Mouse (Mus musculus): Measurements from ENCODE around the gene Slc4a2. TPM values are rescaled to one million over a fixed set of nuclear protein-coding genes. Genes with fewer than 3 reads are reported as not detected.

Gene Slc4a2
- polyA plus RNA-seq, 1 experiment from 2014 or later = 26.8 TPM

DNA sequence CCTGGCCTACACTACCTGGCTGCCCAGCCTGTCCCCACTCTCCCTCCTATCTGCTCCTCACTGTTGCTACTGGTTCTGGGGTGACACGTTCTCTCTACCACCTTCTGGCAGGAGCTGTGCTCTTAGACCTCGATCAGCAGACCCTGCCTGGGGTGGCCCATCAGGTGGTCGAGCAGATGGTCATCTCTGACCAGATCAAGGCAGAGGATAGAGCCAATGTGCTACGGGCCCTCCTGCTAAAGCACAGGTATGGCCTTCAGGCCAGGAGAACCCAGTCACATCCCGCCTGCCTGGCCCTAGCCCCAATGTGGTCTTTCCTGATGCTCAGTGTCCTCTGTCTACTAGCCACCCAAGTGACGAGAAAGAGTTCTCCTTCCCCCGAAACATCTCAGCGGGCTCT, 10.4 kb downstream of the Slc4a2 start:
- no peaks in the 10 kb centered on the region; the same call in none of the 2 replicates for H3K36me3 ChIP-seq
- H3K9ac ChIP-seq = no peak overlapping the region
- H3K27me3 ChIP-seq = no peaks in the 10 kb centered on the region
- WGBS = 90% methylated on average over 8 of the region's 8 CpGs
- ATAC-seq (ENCODE audit: low FRiP score, low read depth) = no peak
- H3K27ac ChIP-seq (replicated peaks) = no peak overlapping the region
- H3K4me3 ChIP-seq = no peak overlapping the region
- no peaks in the 10 kb centered on the region for H3K9me3 ChIP-seq
- no peaks in the 10 kb centered on the region for H3K4me1 ChIP-seq (replicated peaks)
- no peak overlapping the region for H3K4me2 ChIP-seq

DNA sequence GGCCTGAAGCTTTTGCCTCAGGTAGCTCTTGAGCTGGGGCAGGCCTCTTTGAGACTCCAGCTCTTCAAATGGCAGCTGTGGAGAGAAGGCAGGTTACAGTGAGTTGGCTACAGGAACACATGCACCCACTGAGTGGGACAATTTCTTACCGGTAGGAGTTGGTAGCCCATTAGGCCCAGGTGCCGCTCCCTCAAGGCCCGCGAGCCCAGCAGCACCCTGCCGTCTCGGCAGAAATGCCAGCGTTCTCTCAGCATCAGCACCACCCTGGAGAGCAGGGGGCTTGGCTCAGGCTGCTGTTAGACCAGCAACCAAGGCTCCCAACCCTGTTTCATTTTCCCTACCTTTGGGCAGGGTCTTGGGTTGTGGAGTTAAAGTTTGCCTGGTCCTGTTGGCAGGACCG, 17.6 kb downstream of the Slc4a2 start:
- peaks cover 21% of the 10 kb centered on the region for H3K36me3 ChIP-seq
- 96% methylated on average over 8 of the region's 8 CpGs for WGBS
- no peak for ATAC-seq (ENCODE audit: low FRiP score, low read depth)
- H3K4me3 ChIP-seq = no peak overlapping the region
- H3K27ac ChIP-seq (replicated peaks) = no peak overlapping the region
- H3K9me3 ChIP-seq = no peaks in the 10 kb centered on the region
- no peaks in the 10 kb centered on the region for H3K27me3 ChIP-seq
- H3K4me2 ChIP-seq = no peak overlapping the region
- no peak overlapping the region for H3K9ac ChIP-seq
- H3K4me1 ChIP-seq (replicated peaks) = peaks cover 21% of the 10 kb centered on the region

GRCm38 (mm10) chr5:24442029-24442428, 18.4 kb downstream of the Slc4a2 start:
- peaks cover 21% of the 10 kb centered on the region for H3K36me3 ChIP-seq
- H3K9ac ChIP-seq = no peak overlapping the region
- ATAC-seq (ENCODE audit: low FRiP score, low read depth) = no peak
- no peak overlapping the region for H3K27ac ChIP-seq (replicated peaks)
- no peaks in the 10 kb centered on the region for H3K9me3 ChIP-seq
- peaks cover 27% of the 10 kb centered on the region for H3K4me1 ChIP-seq (replicated peaks)
- 91% methylated on average over 9 of the region's 9 CpGs for whole genome bisulfite sequencing
- H3K4me3 ChIP-seq = no peak overlapping the region
- no peak overlapping the region for H3K4me2 ChIP-seq
- H3K27me3 ChIP-seq = no peaks in the 10 kb centered on the region

DNA sequence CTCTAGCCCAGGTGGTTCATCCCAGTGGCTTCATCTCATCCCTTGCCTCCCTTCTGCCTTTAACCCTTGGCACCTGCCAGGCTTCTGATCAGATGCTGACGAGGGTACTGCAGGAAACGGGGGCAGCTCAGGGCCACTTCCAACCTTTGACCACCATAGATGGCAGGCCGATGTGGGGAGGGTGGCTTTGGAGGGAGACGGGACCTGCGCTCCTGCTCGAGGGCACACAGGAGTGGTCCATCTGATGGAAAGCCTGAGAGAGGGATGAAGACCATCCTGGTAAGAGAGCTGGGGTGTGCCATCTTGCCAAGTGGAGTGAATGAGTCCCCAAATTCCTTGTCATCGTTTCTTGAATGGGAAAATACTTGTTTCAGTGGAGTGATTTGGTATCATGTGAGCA, 19.6 kb downstream of the Slc4a2 start:
- peaks cover 21% of the 10 kb centered on the region for H3K36me3 ChIP-seq
- no peaks in the 10 kb centered on the region for H3K9me3 ChIP-seq
- no peak overlapping the region for H3K4me3 ChIP-seq
- ATAC-seq (ENCODE audit: low FRiP score, low read depth) = no peak
- no peaks in the 10 kb centered on the region for H3K27me3 ChIP-seq
- no peak overlapping the region for H3K27ac ChIP-seq (replicated peaks)
- WGBS = 93% methylated on average over 7 of the region's 7 CpGs
- H3K4me1 ChIP-seq (replicated peaks) = peaks cover 39% of the 10 kb centered on the region
- H3K4me2 ChIP-seq = no peak overlapping the region
- no peak overlapping the region for H3K9ac ChIP-seq

GRCm38 (mm10) chr5:24443927-24444326, 20.3 kb downstream of the Slc4a2 start:
- Histone ChIP-seq H3K4me1 (replicated peaks) (peaks cover 39% of the 10 kb centered on the region), H3K27me3 (no peaks in the 10 kb centered on the region), H3K9ac (peak overlapping the region; percentile 97; the same call in 1 of the 2 replicates), H3K4me3 (peak overlapping the region; percentile 93), H3K4me2 (peak overlapping the region; percentile 92), H3K36me3 (peaks cover 21% of the 10 kb centered on the region), H3K9me3 (no peaks in the 10 kb centered on the region), H3K27ac (replicated peaks) (peak overlapping the region; percentile 96; the same call in 1 of the 2 replicates)
- ATAC-seq (ENCODE audit: low FRiP score, low read depth) = no peak
- WGBS = 85% methylated on average over 12 of the region's 12 CpGs

GRCm38 (mm10) chr5:24444746-24445427, 21.2 kb downstream of the Slc4a2 start, which contains the start of gene Fastk:
Gene Fastk, minus strand, starts transcription at chr5:24445287.
- under 1% methylated on average over 60 of the region's 60 CpGs for WGBS
- Histone ChIP-seq H3K4me2 (peak within 1 kb of the TSS; percentile 92), H3K9me3 (no peaks in the 10 kb centered on the region), H3K27ac (replicated peaks) (peak within 1 kb of the TSS; percentile 96), H3K36me3 (peaks cover 18% of the 10 kb centered on the region; the same call in 1 of the 2 replicates), H3K4me1 (replicated peaks) (peaks cover 39% of the 10 kb centered on the region), H3K4me3 (peak within 1 kb of the TSS; percentile 93), H3K9ac (peak within 1 kb of the TSS; percentile 97), H3K27me3 (no peaks in the 10 kb centered on the region)
- ATAC-seq (ENCODE audit: low FRiP score, low read depth) = peak; percentile 83

- WGBS = 60% methylated on average over 20 of the region's 20 CpGs
- no peaks in the 10 kb centered on the region for H3K27me3 ChIP-seq
- no peaks in the 10 kb centered on the region for H3K9me3 ChIP-seq
- ATAC-seq (ENCODE audit: low FRiP score, low read depth) = peak; percentile 11; the same call in 1 of the 2 replicates
- peak overlapping the region; percentile 92 for H3K4me2 ChIP-seq
- H3K4me1 ChIP-seq (replicated peaks) = peaks cover 39% of the 10 kb centered on the region
- H3K27ac ChIP-seq (replicated peaks) = peak overlapping the region; percentile 96
- peak overlapping the region; percentile 93 for H3K4me3 ChIP-seq
- peaks cover 13% of the 10 kb centered on the region; the same call in 1 of the 2 replicates for H3K36me3 ChIP-seq
- H3K9ac ChIP-seq = peak overlapping the region; percentile 20; the same call in 1 of the 2 replicates
Measured at GRCm38 (mm10) chr5:24445428-24446080, 21.9 kb downstream of the Slc4a2 start.

- no peaks in the 10 kb centered on the region for H3K9me3 ChIP-seq
- no peaks in the 10 kb centered on the region for H3K27me3 ChIP-seq
- H3K4me3 ChIP-seq = peak overlapping the region; percentile 73; the same call in 1 of the 2 replicates
- ATAC-seq (ENCODE audit: low FRiP score, low read depth) = no peak
- peak overlapping the region; percentile 86 for H3K4me2 ChIP-seq
- WGBS = 95% methylated on average over 7 of the region's 7 CpGs
- H3K27ac ChIP-seq (replicated peaks) = no peak overlapping the region
- H3K36me3 ChIP-seq = 0 out of 2 replicates have a peak, but pooled peaks cover 9% of the 10 kb centered on the region
- peaks cover 46% of the 10 kb centered on the region for H3K4me1 ChIP-seq (replicated peaks)
- no peak overlapping the region for H3K9ac ChIP-seq
Measured at GRCm38 (mm10) chr5:24446630-24447029, 23.0 kb downstream of the Slc4a2 start.

GRCm38 (mm10) chr5:24447624-24448298, 24.1 kb downstream of the Slc4a2 start, which contains the start of gene Tmub1:
Gene Tmub1, minus strand, starts transcription at chr5:24447854.
- Histone ChIP-seq H3K27ac (replicated peaks) (peak within 1 kb of the TSS; percentile 62), H3K9me3 (no peaks in the 10 kb centered on the region), H3K4me1 (replicated peaks) (peaks cover 46% of the 10 kb centered on the region), H3K4me3 (peak within 1 kb of the TSS; percentile 73), H3K9ac (peak within 1 kb of the TSS; percentile 77), H3K27me3 (no peaks in the 10 kb centered on the region), H3K36me3 (0 out of 2 replicates have a peak, but pooled peaks cover 8% of the 10 kb centered on the region), H3K4me2 (peak within 1 kb of the TSS; percentile 86)
- ATAC-seq (ENCODE audit: low FRiP score, low read depth) = peak; percentile 72
- WGBS = 2% methylated on average over 33 of the region's 34 CpGs

DNA sequence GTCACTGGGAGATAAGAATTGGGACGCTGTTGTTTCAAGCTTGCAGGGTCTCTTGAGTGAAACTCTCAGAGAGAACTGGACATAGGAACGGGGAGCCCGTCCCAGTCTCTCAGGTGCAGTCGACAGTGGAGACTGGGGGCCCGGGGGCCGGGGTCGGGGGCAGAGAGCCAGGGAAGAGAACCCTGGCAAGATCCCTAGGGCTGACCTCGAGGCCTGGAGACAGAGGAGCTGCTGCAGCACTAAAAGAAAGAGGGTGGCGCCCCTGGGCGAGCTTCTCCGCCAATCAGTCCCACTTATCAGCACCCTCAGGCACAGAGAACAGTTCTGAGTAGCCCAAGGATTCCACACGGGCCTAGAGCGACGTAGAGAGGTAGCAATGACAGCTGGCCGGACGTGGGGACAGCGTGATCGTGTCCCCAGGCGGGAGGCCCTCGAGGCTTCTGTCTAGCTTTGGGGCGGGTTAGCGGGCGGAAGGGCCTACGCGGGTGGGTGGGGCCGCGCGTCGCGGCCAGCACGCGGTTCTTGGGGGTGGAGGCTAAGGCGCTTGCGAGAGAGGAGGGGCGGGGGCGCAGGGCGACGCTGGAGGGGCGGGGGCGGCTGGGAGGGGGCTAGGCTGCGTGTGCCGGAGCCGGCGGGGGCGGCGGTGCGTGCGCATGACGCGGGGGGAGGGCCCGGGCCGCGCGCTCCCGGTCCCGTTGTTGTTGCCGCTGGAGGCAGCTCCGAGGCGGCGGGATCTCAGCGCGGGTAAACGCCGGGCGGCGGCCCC, 27.8 kb downstream of the Slc4a2 start:
- peaks cover 61% of the 10 kb centered on the region for H3K4me1 ChIP-seq (replicated peaks)
- H3K9ac ChIP-seq = peak overlapping the region; percentile 92
- H3K27ac ChIP-seq (replicated peaks) = peak overlapping the region; percentile 87
- H3K4me3 ChIP-seq = peak overlapping the region; percentile 94
- 2% methylated on average over 33 of the region's 66 CpGs for WGBS
- peak overlapping the region; percentile 99 for H3K4me2 ChIP-seq
- no peaks in the 10 kb centered on the region for H3K27me3 ChIP-seq
- H3K36me3 ChIP-seq = no peaks in the 10 kb centered on the region
- peak; percentile 68 for ATAC-seq (ENCODE audit: low FRiP score, low read depth)
- H3K9me3 ChIP-seq = no peaks in the 10 kb centered on the region

GRCm38 (mm10) chr5:24452030-24452690, 28.5 kb downstream of the Slc4a2 start, which contains the start of gene Agap3:
Gene Agap3, plus strand, starts transcription at chr5:24452177.
- H3K36me3 ChIP-seq = no peaks in the 10 kb centered on the region
- peak; percentile 4; the same call in 1 of the 2 replicates for ATAC-seq (ENCODE audit: low FRiP score, low read depth)
- H3K4me2 ChIP-seq = peak within 1 kb of the TSS; percentile 99
- H3K27me3 ChIP-seq = no peaks in the 10 kb centered on the region
- H3K27ac ChIP-seq (replicated peaks) = peak within 1 kb of the TSS; percentile 87
- peak within 1 kb of the TSS; percentile 94 for H3K4me3 ChIP-seq
- H3K4me1 ChIP-seq (replicated peaks) = peaks cover 57% of the 10 kb centered on the region
- under 1% methylated on average over 52 of the region's 85 CpGs for WGBS
- peak within 1 kb of the TSS; percentile 92 for H3K9ac ChIP-seq
- H3K9me3 ChIP-seq = no peaks in the 10 kb centered on the region
